Mouse (Mus musculus) T-cell, adult 66 days (primary cell): ENCODE results near the gene Fbxo22. TPM values are rescaled to one million over a fixed set of nuclear protein-coding genes. Genes with fewer than 3 reads are reported as not detected.

ENCODE experiments used
- total RNA-seq, 2 experiments: library from RNA; stranded (reverse); gene quantifications; 3 replicates in 1 of 2; 4 replicates in 1 of 2; pipeline ENCODE4 v1.2.4; 2023

Gene Fbxo22
- 10 to 100 TPM; 42.8 to 44.9 TPM for total RNA-seq

GRCm38 (mm10) chr9:55208790-55209481 lies at the start of gene Fbxo22:
Fbxo22 (plus strand) TSS chr9:55208925.

Other genes with a start within 250 kb of the Fbxo22 start
- not detected for gene Chrna5, start 228.0 kb upstream of the Fbxo22 start, total RNA-seq
- not detected for gene Chrna3, start 182.4 kb upstream of the Fbxo22 start, total RNA-seq
- gene Chrnb4, start 160.1 kb upstream of the Fbxo22 start, total RNA-seq, result not detected
- gene Ube2q2, start 60.1 kb upstream of the Fbxo22 start, total RNA-seq, result 10 to 100 TPM; 30.8 to 32.0 TPM
- gene Nrg4, start 117.9 kb downstream of the Fbxo22 start, total RNA-seq, result 1 to 10 TPM in 1 of 2 experiments, under 1 TPM in 1; 0.84 to 1.1 TPM
- under 1 TPM in 1 of 2 experiments, not detected in 1; 0.23 TPM for gene Tmem266, start 118.0 kb downstream of the Fbxo22 start, total RNA-seq